In the genomic region with DNA sequence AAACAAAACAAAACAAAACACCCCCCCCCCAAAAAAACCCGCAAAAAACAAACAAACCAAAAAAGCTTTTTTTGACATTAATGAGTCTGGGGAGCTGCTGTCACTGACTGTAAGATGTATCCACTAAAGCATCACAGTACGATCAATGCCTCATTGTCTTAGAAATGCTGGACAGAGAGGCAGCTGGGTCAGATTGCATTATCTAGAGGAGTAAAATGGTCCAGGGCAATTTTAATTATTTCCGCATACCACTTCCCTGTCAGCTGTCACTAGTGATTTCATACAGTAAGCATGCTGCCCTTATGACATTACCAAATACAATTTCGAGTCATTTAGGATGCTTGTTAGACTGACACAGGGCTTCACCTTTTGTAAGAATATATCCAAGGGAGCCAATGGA, we compare ENCODE assay signal across 22 mouse cellular contexts.
DNase-seq lines count a peak whose midpoint lies in the region; ATAC-seq and TF ChIP-seq lines count a peak whose summit lies in the region.
"Had no signal": no experiment of that assay in that cellular context is flagged by ENCODE, and none has a peak within 500 bp of the region (broad histone marks: within the 10 kb centered on the region; RNA-seq: fewer than 3 reads in every experiment).

No protein-coding gene starts in this region.

- H3K4me1 ChIP-seq in hindbrain, embryonic 11.5 days (replicated peaks; ENCODE audit: control insufficient read depth, insufficient read depth, low read length): no peaks in the 10 kb centered on the region
- no peaks in the 10 kb centered on the region for H3K4me1 ChIP-seq in hindbrain, embryonic 14.5 days (replicated peaks; ENCODE audit: control insufficient read depth, insufficient read depth, low read length)
- no peaks in the 10 kb centered on the region for H3K4me1 ChIP-seq in midbrain, embryonic 14.5 days (ENCODE audit: control insufficient read depth, insufficient read depth, low read length)
- no peaks in the 10 kb centered on the region for H3K4me1 ChIP-seq in midbrain, postnatal 0 days (ENCODE audit: insufficient read depth, low read length)
- H3K4me1 ChIP-seq: embryonic facial prominence, embryonic 15.5 days; forebrain, embryonic 10.5 days; heart, embryonic 13.5 days; hindbrain, embryonic 13.5 days had no signal

- no peaks in the 10 kb centered on the region for H3K27me3 ChIP-seq in hindbrain, embryonic 11.5 days (ENCODE audit: control insufficient read depth, insufficient read depth, low read length)
- H3K27me3 ChIP-seq in hindbrain, embryonic 14.5 days (ENCODE audit: control insufficient read depth, insufficient read depth, low read length): no peaks in the 10 kb centered on the region
- no peaks in the 10 kb centered on the region for H3K27me3 ChIP-seq in midbrain, embryonic 14.5 days (ENCODE audit: control insufficient read depth, insufficient read depth, low read length)
- no peaks in the 10 kb centered on the region for H3K27me3 ChIP-seq in midbrain, postnatal 0 days (ENCODE audit: insufficient read depth, low read length)
- H3K27me3 ChIP-seq: CH12.LX; embryonic facial prominence, embryonic 15.5 days; heart, embryonic 13.5 days; hindbrain, embryonic 13.5 days had no signal

- TF ChIP-seq CTCF in midbrain, postnatal 0 days (IDR thresholded peaks at IDR 0.05): no peak

- H3K4me3 ChIP-seq in hindbrain, embryonic 11.5 days (ENCODE audit: low read depth, low read length): no peak overlapping the region
- H3K4me3 ChIP-seq in hindbrain, embryonic 14.5 days (replicated peaks; ENCODE audit: low read length): no peak overlapping the region
- no peak overlapping the region for H3K4me3 ChIP-seq in midbrain, embryonic 14.5 days (replicated peaks; ENCODE audit: low read depth, low read length)
- H3K4me3 ChIP-seq in midbrain, postnatal 0 days (ENCODE audit: low read depth, low read length): no peak overlapping the region
- H3K4me3 ChIP-seq: embryonic facial prominence, embryonic 15.5 days; erythroblast, embryonic 14.5 days; forebrain, embryonic 10.5 days; gastrocnemius, adult 2 months; heart, embryonic 13.5 days; hindbrain, embryonic 13.5 days had no signal

- no peak overlapping the region for H3K9ac ChIP-seq in hindbrain, embryonic 11.5 days (ENCODE audit: low read depth, low read length)
- H3K9ac ChIP-seq in hindbrain, embryonic 14.5 days: no peak overlapping the region
- H3K9ac ChIP-seq in midbrain, embryonic 14.5 days (replicated peaks; ENCODE audit: low read length): no peak overlapping the region
- H3K9ac ChIP-seq in midbrain, postnatal 0 days (replicated peaks; ENCODE audit: low read length, poor library complexity, severe bottlenecking): no peak overlapping the region
- H3K9ac ChIP-seq: embryonic facial prominence, embryonic 15.5 days; heart, embryonic 13.5 days; hindbrain, embryonic 13.5 days had no signal

- H3K36me3 ChIP-seq in hindbrain, embryonic 11.5 days (ENCODE audit: control insufficient read depth, insufficient read depth, low read length): no peaks in the 10 kb centered on the region
- no peaks in the 10 kb centered on the region for H3K36me3 ChIP-seq in hindbrain, embryonic 14.5 days (replicated peaks; ENCODE audit: control insufficient read depth, insufficient read depth)
- no peaks in the 10 kb centered on the region for H3K36me3 ChIP-seq in midbrain, embryonic 14.5 days (ENCODE audit: control insufficient read depth, insufficient read depth, low read length)
- no peaks in the 10 kb centered on the region for H3K36me3 ChIP-seq in midbrain, postnatal 0 days (ENCODE audit: insufficient read depth, low read length)
- H3K36me3 ChIP-seq: embryonic facial prominence, embryonic 15.5 days; forebrain, embryonic 10.5 days; heart, embryonic 13.5 days; hindbrain, embryonic 13.5 days had no signal

- H3K4me2 ChIP-seq in hindbrain, embryonic 11.5 days (replicated peaks; ENCODE audit: low read depth, low read length): no peak overlapping the region
- no peak overlapping the region for H3K4me2 ChIP-seq in hindbrain, embryonic 14.5 days (replicated peaks)
- no peak overlapping the region for H3K4me2 ChIP-seq in midbrain, embryonic 14.5 days (ENCODE audit: low read length)
- H3K4me2 ChIP-seq in midbrain, postnatal 0 days (ENCODE audit: low read depth, low read length, poor library complexity, severe bottlenecking): no peak overlapping the region
- H3K4me2 ChIP-seq: embryonic facial prominence, embryonic 15.5 days; heart, embryonic 13.5 days; hindbrain, embryonic 13.5 days had no signal

- 62% methylated on average over 4 of the region's 4 CpGs for WGBS in hindbrain, embryonic 11.5 days
- 54% methylated on average over 4 of the region's 4 CpGs for WGBS in hindbrain, embryonic 14.5 days
- WGBS in midbrain, embryonic 14.5 days: 61% methylated on average over 4 of the region's 4 CpGs
- 64% methylated on average over 4 of the region's 4 CpGs for WGBS in midbrain, postnatal 0 days

- no peak overlapping the region for H3K27ac ChIP-seq in hindbrain, embryonic 11.5 days (ENCODE audit: low read depth, low read length)
- H3K27ac ChIP-seq in hindbrain, embryonic 14.5 days: no peak overlapping the region
- H3K27ac ChIP-seq in midbrain, embryonic 14.5 days (replicated peaks; ENCODE audit: low read depth, low read length): no peak overlapping the region
- H3K27ac ChIP-seq in midbrain, postnatal 0 days (ENCODE audit: low read depth, low read length): no peak overlapping the region
- H3K27ac ChIP-seq: embryonic facial prominence, embryonic 15.5 days; forebrain, embryonic 10.5 days; gastrocnemius, adult 2 months; heart, embryonic 13.5 days; hindbrain, embryonic 13.5 days had no signal

- peak; percentile 67 for ATAC-seq in hindbrain, embryonic 11.5 days (ENCODE audit: low FRiP score)
- ATAC-seq in hindbrain, embryonic 14.5 days (ENCODE audit: low FRiP score): no peak
- ATAC-seq in midbrain, embryonic 14.5 days (ENCODE audit: low FRiP score, low TSS enrichment): no peak
- no peak for ATAC-seq in midbrain, postnatal 0 days (ENCODE audit: low FRiP score)
- ATAC-seq: forebrain, embryonic 14.5 days had no signal

- no peak for DNase-seq in hindbrain, embryonic 11.5 days (ENCODE audit: low spot score)
- DNase-seq in hindbrain, embryonic 14.5 days (ENCODE audit: low spot score): no peak
- DNase-seq in midbrain, embryonic 14.5 days: peak; percentile 2
- DNase-seq in midbrain, postnatal 0 days (ENCODE audit: low spot score): no peak
- DNase-seq in retina, embryonic 14.5 days (ENCODE audit: low spot score): peak; percentile 74
- DNase-seq in spleen, postnatal 14 days (ENCODE audit: low spot score in 2 of 2): no peak
- DNase-seq: adrenal gland, adult 2 months; adrenal gland, postnatal 25 days; cerebellum, adult 2 months; cerebellum, postnatal 10 days; embryo, embryonic 11 days; gastrocnemius, adult 2 months; gastrocnemius, postnatal 36 days; heart, adult 11 months; heart, postnatal 36 days had no signal

- H3K9me3 ChIP-seq in hindbrain, embryonic 11.5 days (ENCODE audit: control insufficient read depth, low read length): no peaks in the 10 kb centered on the region
- H3K9me3 ChIP-seq in hindbrain, embryonic 14.5 days (ENCODE audit: control insufficient read depth, low read length): no peaks in the 10 kb centered on the region
- H3K9me3 ChIP-seq in midbrain, embryonic 14.5 days (ENCODE audit: control insufficient read depth, low read length): no peaks in the 10 kb centered on the region
- H3K9me3 ChIP-seq in midbrain, postnatal 0 days (ENCODE audit: low read length): no peaks in the 10 kb centered on the region
- H3K9me3 ChIP-seq: embryonic facial prominence, embryonic 15.5 days; forebrain, embryonic 10.5 days; heart, embryonic 13.5 days; hindbrain, embryonic 13.5 days had no signal

Comparison
In these comparisons a context has a peak if more than half of its experiments do, and no peak if none do; other contexts are left out.
1. DNase-seq: peak in midbrain, embryonic 14.5 days (single experiment) and retina, embryonic 14.5 days (single experiment); none in hindbrain, embryonic 11.5 days (single experiment), hindbrain, embryonic 14.5 days (single experiment), midbrain, postnatal 0 days (single experiment) and spleen, postnatal 14 days (0 of 2).